In the genomic region with DNA sequence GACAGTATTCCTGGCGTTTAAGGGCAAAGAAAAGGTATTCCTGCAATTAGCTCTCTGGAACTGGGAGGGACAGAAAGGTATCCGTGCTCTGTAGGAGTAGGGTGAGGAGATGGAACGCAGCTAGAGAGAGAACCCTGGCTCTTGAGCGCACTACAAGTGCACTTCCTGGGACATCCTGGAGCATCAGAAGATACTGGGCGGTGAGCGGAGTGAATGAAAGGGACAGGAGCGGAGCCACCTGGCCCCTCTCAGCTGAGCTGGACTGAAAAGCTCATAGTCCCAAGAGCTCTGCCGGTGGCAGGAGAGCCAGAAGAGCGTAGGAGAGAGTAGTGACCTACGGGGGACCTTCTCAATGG, we compare ENCODE assay signal across 11 mouse cellular contexts. TPM values are rescaled to one million over a fixed set of nuclear protein-coding genes. Genes with fewer than 3 reads are reported as not detected.
DNase-seq lines count a peak whose midpoint lies in the region; ATAC-seq and TF ChIP-seq lines count a peak whose summit lies in the region.
"Had no signal": no experiment of that assay in that cellular context is flagged by ENCODE, and none has a peak within 500 bp of the region (broad histone marks: within the 10 kb centered on the region; RNA-seq: fewer than 3 reads in every experiment).

No protein-coding gene starts in this region.

- no peak for TF ChIP-seq CTCF in left cerebral cortex, adult 2 months (IDR thresholded peaks at IDR 0.05)

- ATAC-seq in heart, embryonic 15.5 days (replicated peaks; ENCODE audit: insufficient number of reproducible peaks, insufficient read depth, low FRiP score, low read depth) = no peak
- no peak for ATAC-seq in hindbrain, embryonic 14.5 days (ENCODE audit: low FRiP score)
- ATAC-seq in midbrain, embryonic 15.5 days (replicated peaks) = peak; percentile 5; the same call in 1 of the 2 replicates
- ATAC-seq: activated CD4-positive, CD25-positive, alpha-beta regulatory T cell, adult 4 months had no signal

- no peak for DNase-seq in heart, postnatal 14 days
- peak; percentile 15 for DNase-seq in embryonic facial prominence, embryonic 10.5 days (ENCODE audit: low spot score)
- DNase-seq in hindbrain, embryonic 14.5 days (ENCODE audit: low spot score) = no peak
- no peak for DNase-seq in left cerebral cortex, adult 9 months (ENCODE audit: low spot score in 2 of 2)
- no peak for DNase-seq in left cerebral cortex, adult 2 months (ENCODE audit: extremely low spot score in 1 of 2, low spot score in 2 of 2)
- DNase-seq in right cerebral cortex, postnatal 4 days = no peak
- DNase-seq: right cerebral cortex, postnatal 25 days had no signal

- WGBS in heart, embryonic 15.5 days = 20% methylated on average over 10 of the region's 10 CpGs
- WGBS in embryonic facial prominence, embryonic 10.5 days = 12% methylated on average over 10 of the region's 10 CpGs
- 7% methylated on average over 10 of the region's 10 CpGs for WGBS in hindbrain, embryonic 14.5 days
- 4% methylated on average over 10 of the region's 10 CpGs for WGBS in midbrain, embryonic 15.5 days

- H3K9ac ChIP-seq in heart, embryonic 15.5 days = no peak overlapping the region
- H3K9ac ChIP-seq in hindbrain, embryonic 14.5 days = peak overlapping the region; percentile 99
- peak overlapping the region; percentile 100 for H3K9ac ChIP-seq in midbrain, embryonic 15.5 days

- H3K4me2 ChIP-seq in heart, embryonic 15.5 days = peak overlapping the region; percentile 56
- peak overlapping the region; percentile 63 for H3K4me2 ChIP-seq in hindbrain, embryonic 14.5 days (replicated peaks)
- H3K4me2 ChIP-seq in midbrain, embryonic 15.5 days = peak overlapping the region; percentile 68

- no peak overlapping the region for H3K27ac ChIP-seq in heart, embryonic 15.5 days
- peak overlapping the region; percentile 89 for H3K27ac ChIP-seq in embryonic facial prominence, embryonic 10.5 days (replicated peaks)
- peak overlapping the region; percentile 93 for H3K27ac ChIP-seq in hindbrain, embryonic 14.5 days
- H3K27ac ChIP-seq in midbrain, embryonic 15.5 days = peak overlapping the region; percentile 96
- H3K27ac ChIP-seq in left cerebral cortex, adult 2 months = no peak overlapping the region

- H3K27me3 ChIP-seq in heart, embryonic 15.5 days = peaks cover 61% of the 10 kb centered on the region
- peaks cover 57% of the 10 kb centered on the region for H3K27me3 ChIP-seq in embryonic facial prominence, embryonic 10.5 days (replicated peaks; ENCODE audit: low read depth, poor library complexity, severe bottlenecking)
- H3K27me3 ChIP-seq in hindbrain, embryonic 14.5 days (ENCODE audit: control insufficient read depth, insufficient read depth, low read length) = no peaks in the 10 kb centered on the region
- no peaks in the 10 kb centered on the region for H3K27me3 ChIP-seq in midbrain, embryonic 15.5 days (replicated peaks)

- intact Hi-C loops in heart, postnatal 14 days (cut with DNase I) = no loop called here
- intact Hi-C loops in left cerebral cortex, adult 2 months (cut with DNase I) = no loop called here

- no peaks in the 10 kb centered on the region for H3K9me3 ChIP-seq in heart, embryonic 15.5 days (replicated peaks)
- no peaks in the 10 kb centered on the region for H3K9me3 ChIP-seq in embryonic facial prominence, embryonic 10.5 days
- H3K9me3 ChIP-seq in hindbrain, embryonic 14.5 days (ENCODE audit: control insufficient read depth, low read length) = no peaks in the 10 kb centered on the region
- H3K9me3 ChIP-seq in midbrain, embryonic 15.5 days = no peaks in the 10 kb centered on the region

- peaks cover 12% of the 10 kb centered on the region for H3K4me1 ChIP-seq in heart, embryonic 15.5 days (replicated peaks)
- H3K4me1 ChIP-seq in embryonic facial prominence, embryonic 10.5 days = peaks cover 25% of the 10 kb centered on the region
- peaks cover 34% of the 10 kb centered on the region for H3K4me1 ChIP-seq in hindbrain, embryonic 14.5 days (replicated peaks; ENCODE audit: control insufficient read depth, insufficient read depth, low read length)
- peaks cover 39% of the 10 kb centered on the region for H3K4me1 ChIP-seq in midbrain, embryonic 15.5 days

- H3K36me3 ChIP-seq in heart, embryonic 15.5 days = no peaks in the 10 kb centered on the region
- peaks cover 7% of the 10 kb centered on the region for H3K36me3 ChIP-seq in embryonic facial prominence, embryonic 10.5 days (replicated peaks)
- peaks cover 29% of the 10 kb centered on the region for H3K36me3 ChIP-seq in hindbrain, embryonic 14.5 days (replicated peaks; ENCODE audit: control insufficient read depth, insufficient read depth)
- H3K36me3 ChIP-seq in midbrain, embryonic 15.5 days (replicated peaks) = peaks cover 5% of the 10 kb centered on the region; the same call in 1 of the 2 replicates

- H3K4me3 ChIP-seq in heart, embryonic 15.5 days = peak overlapping the region; percentile 34; the same call in 1 of the 2 replicates
- peak overlapping the region; percentile 63 for H3K4me3 ChIP-seq in embryonic facial prominence, embryonic 10.5 days
- peak overlapping the region; percentile 67 for H3K4me3 ChIP-seq in hindbrain, embryonic 14.5 days (replicated peaks; ENCODE audit: low read length)
- peak overlapping the region; percentile 66 for H3K4me3 ChIP-seq in midbrain, embryonic 15.5 days
- no peak overlapping the region for H3K4me3 ChIP-seq in left cerebral cortex, adult 2 months

RNA-seq across cellular contexts. Expression of a gene that starts 8.6 kb away (rescaled TPM):
- 0.74 and 1.1 TPM in 2 replicates for polyA plus RNA-seq in heart, embryonic 15.5 days (2015; fragmentation: Nextera tagmentation; extraction: Ambion mirVana)
- total RNA-seq in heart, postnatal 14 days (2021) = 1 to 10 TPM; 1.3 to 1.7 TPM
- polyA plus RNA-seq in embryonic facial prominence, embryonic 10.5 days (2016; fragmentation: Nextera tagmentation; extraction: Ambion mirVana) = 2.4 and 2.9 TPM in 2 replicates
- 2.3 and 3.0 TPM in 2 replicates for polyA plus RNA-seq in hindbrain, embryonic 14.5 days (2014; fragmentation: Nextera tagmentation; extraction: Ambion mirVana)
- polyA plus RNA-seq in midbrain, embryonic 15.5 days (2015; fragmentation: Nextera tagmentation; extraction: Ambion mirVana) = 4.5 and 4.9 TPM in 2 replicates
- 1 to 10 TPM; 4.0 to 5.0 TPM for total RNA-seq in left cerebral cortex, adult 2 months (2021)

RNA-seq across cellular contexts. Expression of a gene that starts 21.4 kb away (rescaled TPM):
- polyA plus RNA-seq in heart, embryonic 15.5 days (2015; fragmentation: Nextera tagmentation; extraction: Ambion mirVana) = 16.7 and 19.7 TPM in 2 replicates
- 10 to 100 TPM; 54.4 to 63.1 TPM for total RNA-seq in heart, postnatal 14 days (2021)
- 28.4 and 28.8 TPM in 2 replicates for polyA plus RNA-seq in embryonic facial prominence, embryonic 10.5 days (2016; fragmentation: Nextera tagmentation; extraction: Ambion mirVana)
- 40.2 and 42.3 TPM in 2 replicates for polyA plus RNA-seq in hindbrain, embryonic 14.5 days (2014; fragmentation: Nextera tagmentation; extraction: Ambion mirVana)
- polyA plus RNA-seq in midbrain, embryonic 15.5 days (2015; fragmentation: Nextera tagmentation; extraction: Ambion mirVana) = 40.5 and 41.1 TPM in 2 replicates
- total RNA-seq in left cerebral cortex, adult 2 months (2021) = 100 to 1,000 TPM; 117 to 126 TPM

RNA-seq across cellular contexts. Expression of a gene that starts 50.2 kb away (rescaled TPM):
- polyA plus RNA-seq in heart, embryonic 15.5 days (2015; fragmentation: Nextera tagmentation; extraction: Ambion mirVana) = 23.1 and 33.6 TPM in 2 replicates
- total RNA-seq in heart, postnatal 14 days (2021) = 10 to 100 TPM; 11.8 to 15.2 TPM
- polyA plus RNA-seq in embryonic facial prominence, embryonic 10.5 days (2016; fragmentation: Nextera tagmentation; extraction: Ambion mirVana) = 50.2 and 54.1 TPM in 2 replicates
- 13.0 and 13.4 TPM in 2 replicates for polyA plus RNA-seq in hindbrain, embryonic 14.5 days (2014; fragmentation: Nextera tagmentation; extraction: Ambion mirVana)
- polyA plus RNA-seq in midbrain, embryonic 15.5 days (2015; fragmentation: Nextera tagmentation; extraction: Ambion mirVana) = 17.2 and 20.5 TPM in 2 replicates
- total RNA-seq in left cerebral cortex, adult 2 months (2021) = 10 to 100 TPM; 22.2 to 26.4 TPM

RNA-seq across cellular contexts. Expression of a gene that starts 52.8 kb away (rescaled TPM):
- 0.10 and 0.43 TPM in 2 replicates for polyA plus RNA-seq in heart, embryonic 15.5 days (2015; fragmentation: Nextera tagmentation; extraction: Ambion mirVana)
- total RNA-seq in heart, postnatal 14 days (2021) = under 1 TPM in 1 of 2 experiments, not detected in 1; 0.27 TPM
- polyA plus RNA-seq in embryonic facial prominence, embryonic 10.5 days (2016; fragmentation: Nextera tagmentation; extraction: Ambion mirVana) = 0.09 and 0.25 TPM in 2 replicates
- polyA plus RNA-seq in hindbrain, embryonic 14.5 days (2014; fragmentation: Nextera tagmentation; extraction: Ambion mirVana) = 0.32 and 0.87 TPM in 2 replicates
- polyA plus RNA-seq in midbrain, embryonic 15.5 days (2015; fragmentation: Nextera tagmentation; extraction: Ambion mirVana) = 1.8 TPM in 2 replicates
- 1 to 10 TPM; 1.5 to 2.2 TPM for total RNA-seq in left cerebral cortex, adult 2 months (2021)
- total RNA-seq: megakaryocyte, adult 5-6 weeks had no signal

RNA-seq across cellular contexts. Expression of a gene that starts 53.5 kb away (rescaled TPM):
- polyA plus RNA-seq in heart, embryonic 15.5 days (2015; fragmentation: Nextera tagmentation; extraction: Ambion mirVana) = 46.7 and 52.9 TPM in 2 replicates
- total RNA-seq in heart, postnatal 14 days (2021) = 100 to 1,000 TPM; 122 to 142 TPM
- 69.5 and 74.7 TPM in 2 replicates for polyA plus RNA-seq in embryonic facial prominence, embryonic 10.5 days (2016; fragmentation: Nextera tagmentation; extraction: Ambion mirVana)
- polyA plus RNA-seq in hindbrain, embryonic 14.5 days (2014; fragmentation: Nextera tagmentation; extraction: Ambion mirVana) = 49.6 and 52.9 TPM in 2 replicates
- polyA plus RNA-seq in midbrain, embryonic 15.5 days (2015; fragmentation: Nextera tagmentation; extraction: Ambion mirVana) = 51.8 and 55.8 TPM in 2 replicates
- total RNA-seq in left cerebral cortex, adult 2 months (2021) = 10 to 100 TPM; 60.3 to 61.1 TPM

Comparison
In these comparisons a context has a peak if more than half of its experiments do, and no peak if none do; other contexts are left out.
1. H3K27ac ChIP-seq: peak in embryonic facial prominence, embryonic 10.5 days (single experiment), hindbrain, embryonic 14.5 days (single experiment) and midbrain, embryonic 15.5 days (single experiment); none in heart, embryonic 15.5 days (single experiment) and left cerebral cortex, adult 2 months (single experiment).
2. Peak in every context shown above with its lines, with median percentiles within 50 percentile points of each other: H3K4me2 ChIP-seq.